19 mouse cellular contexts compared by ENCODE assay signal in genomic region chr8:114322096-114322495, GRCm38 (mm10).
DNase-seq lines count a peak whose midpoint lies in the region; ATAC-seq lines count a peak whose summit lies in the region.
"Had no signal": no experiment of that assay in that cellular context is flagged by ENCODE, and none has a peak within 500 bp of the region (broad histone marks: within the 10 kb centered on the region; RNA-seq: fewer than 3 reads in every experiment).

No protein-coding gene starts in this region.

- WGBS in heart, embryonic 11.5 days (ENCODE audit: insufficient replicate concordance), result 74% methylated on average over 2 of the region's 2 CpGs

- H3K27me3 ChIP-seq in heart, embryonic 11.5 days (ENCODE audit: control insufficient read depth, insufficient read depth, low read length), result no peaks in the 10 kb centered on the region
- H3K27me3 ChIP-seq: CH12.LX, Patski had no signal

- H3K9ac ChIP-seq in heart, embryonic 11.5 days (ENCODE audit: low read depth, low read length), result no peak overlapping the region

- H3K27ac ChIP-seq in heart, embryonic 11.5 days (ENCODE audit: low read depth, low read length), result no peak overlapping the region

- H3K9me3 ChIP-seq in heart, embryonic 11.5 days (replicated peaks; ENCODE audit: control insufficient read depth, low read length), result no peaks in the 10 kb centered on the region

- peak; percentile 55 for DNase-seq in heart, adult 11 months
- DNase-seq in Muller cell, postnatal 12 days (ENCODE audit: inconsistent ontology term), result peak; percentile 95
- DNase-seq in right cerebral cortex, postnatal 10 days (ENCODE audit: low spot score in 2 of 2), result no peak
- DNase-seq: adrenal gland, adult 2 months; adrenal gland, adult 8-10 months; adrenal gland, postnatal 10 days; adrenal gland, postnatal 14 days; adrenal gland, postnatal 25 days; adrenal gland, postnatal 36 days; B cell, adult 2 months; cerebellum, adult 11 months; cerebellum, adult 11-12 months; cerebellum, adult 18-20 months had no signal

- ATAC-seq in heart, embryonic 11.5 days (replicated peaks; ENCODE audit: insufficient number of reproducible peaks, low FRiP score, low TSS enrichment), result no peak
- ATAC-seq: activated CD4-positive, CD25-positive, alpha-beta regulatory T cell, adult 4 months; CD4-positive, CD25-positive, alpha-beta regulatory T cell, adult 4 months; Patski had no signal

- no peaks in the 10 kb centered on the region for H3K36me3 ChIP-seq in heart, embryonic 11.5 days (ENCODE audit: control insufficient read depth, insufficient read depth, low read length)
- H3K36me3 ChIP-seq: G1E had no signal

- H3K4me2 ChIP-seq in heart, embryonic 11.5 days, result no peak overlapping the region

- no peak overlapping the region for H3K4me3 ChIP-seq in heart, embryonic 11.5 days (ENCODE audit: low read depth, low read length)

- no peaks in the 10 kb centered on the region for H3K4me1 ChIP-seq in heart, embryonic 11.5 days (ENCODE audit: control insufficient read depth, insufficient read depth, low read length)

Comparison
In these comparisons a context has a peak if more than half of its experiments do, and no peak if none do; other contexts are left out.
1. DNase-seq: peak in heart, adult 11 months (single experiment) and Muller cell, postnatal 12 days (single experiment); none in right cerebral cortex, postnatal 10 days (0 of 2).